Mouse (Mus musculus): ENCODE results near the gene H2al1h.
A peak's percentile ranks its signal among the peaks of the same experiment; 100 is the strongest.
"Not testable (repeated sequence)": the region's sequence is repeated elsewhere in the genome, so short reads cannot be mapped to it uniquely, and the experiment has no call there.

The H2al1h gene

DNA sequence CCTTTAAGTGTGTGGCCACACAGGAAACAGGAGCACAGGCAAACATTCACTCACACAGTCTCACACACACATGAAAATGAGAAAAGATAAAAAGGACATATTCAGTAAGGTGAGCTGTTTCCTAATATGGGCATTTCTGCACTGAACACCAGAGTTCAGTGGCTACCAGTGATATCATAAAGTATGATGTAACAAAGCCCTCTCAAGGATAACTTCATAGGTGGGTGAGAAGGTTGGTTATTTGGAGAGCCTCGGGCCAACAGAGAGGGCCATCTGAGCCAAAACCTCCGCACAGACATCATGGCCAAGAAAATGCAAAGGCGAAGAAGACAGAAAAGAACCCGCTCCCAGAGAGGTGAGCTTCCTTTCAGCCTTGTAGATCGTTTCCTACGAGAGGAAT, at the start of gene H2al1h:
H2al1h (plus strand) TSS at position 301 of the 400 bp plus-strand sequence.
- not testable (repeated sequence) for DNase-seq (ENCODE audit: low spot score)

DNA sequence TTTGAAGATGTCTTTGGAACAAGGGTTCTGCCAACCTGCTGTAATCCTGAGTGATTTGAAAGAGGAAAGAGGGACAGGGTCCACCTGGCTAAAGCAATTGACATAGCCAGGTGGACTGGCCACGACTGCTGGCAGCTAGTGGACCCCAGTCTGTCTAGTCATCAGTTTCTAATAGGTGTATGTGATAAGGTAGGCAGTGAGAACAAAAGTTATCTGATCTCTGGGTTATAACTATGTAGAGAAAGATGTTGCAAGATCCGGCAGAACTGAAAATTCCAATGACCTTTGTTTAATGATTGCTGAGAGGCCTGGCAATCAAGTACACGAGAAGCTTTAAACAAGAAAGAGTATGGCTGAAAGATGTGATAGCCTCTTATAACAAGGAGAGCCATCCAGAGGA, 48.1 kb upstream of the H2al1h start:
- DNase-seq (ENCODE audit: low spot score): no peak

DNA sequence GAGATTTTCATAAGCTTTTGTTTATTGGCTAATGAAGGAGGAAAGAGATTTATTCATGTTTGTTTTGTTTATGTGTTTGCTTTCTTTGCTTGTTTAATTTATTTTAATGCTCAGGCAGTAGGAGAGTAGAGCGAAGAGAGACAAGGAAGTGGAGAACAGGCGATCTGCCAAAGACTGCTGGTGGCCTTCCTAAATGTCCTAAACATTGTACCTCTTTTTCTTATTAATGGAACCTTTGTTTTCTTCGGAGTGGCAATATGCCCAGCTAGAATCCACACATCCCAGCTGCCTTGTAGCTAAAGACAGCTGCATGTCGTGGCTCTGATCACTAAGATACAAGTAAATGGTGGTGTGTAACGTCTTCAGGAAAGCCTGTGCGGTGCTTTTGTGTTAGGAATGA, 44.2 kb upstream of the H2al1h start:
- no peak for DNase-seq (ENCODE audit: low spot score)

- no peak for DNase-seq (ENCODE audit: low spot score)
Observed at GRCm38 (mm10) chrX:11280741-11281140, 40.6 kb upstream of the H2al1h start.

DNA sequence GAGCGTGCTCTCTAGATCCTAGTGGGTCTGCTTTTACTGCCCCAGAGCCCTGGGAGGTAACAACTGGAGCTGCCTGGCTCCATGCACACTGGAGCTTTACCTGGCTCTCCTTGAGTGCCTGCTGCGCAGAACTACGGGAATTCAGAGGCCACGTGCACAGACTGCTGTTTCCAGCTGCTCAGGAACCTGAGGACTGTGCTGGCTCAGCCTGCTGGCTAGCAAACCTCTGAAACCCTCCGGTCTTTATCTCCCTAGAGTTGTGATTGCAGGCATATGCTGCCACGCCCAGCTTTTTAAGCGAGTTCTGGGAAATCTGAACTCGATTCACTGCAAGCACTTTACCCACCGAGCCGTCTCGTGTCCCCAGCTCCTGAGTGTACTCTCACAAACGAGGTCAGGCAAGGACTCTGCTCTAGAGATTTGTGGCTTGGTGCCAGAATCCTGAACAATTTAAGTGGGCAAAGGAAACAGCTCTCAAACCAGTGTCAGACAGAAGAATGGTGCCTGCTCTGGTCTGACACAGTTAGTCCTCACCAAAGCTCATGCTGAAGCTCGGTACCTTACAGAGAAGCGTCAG, 32.9 kb upstream of the H2al1h start:
- no peak for DNase-seq (ENCODE audit: low spot score)

DNA sequence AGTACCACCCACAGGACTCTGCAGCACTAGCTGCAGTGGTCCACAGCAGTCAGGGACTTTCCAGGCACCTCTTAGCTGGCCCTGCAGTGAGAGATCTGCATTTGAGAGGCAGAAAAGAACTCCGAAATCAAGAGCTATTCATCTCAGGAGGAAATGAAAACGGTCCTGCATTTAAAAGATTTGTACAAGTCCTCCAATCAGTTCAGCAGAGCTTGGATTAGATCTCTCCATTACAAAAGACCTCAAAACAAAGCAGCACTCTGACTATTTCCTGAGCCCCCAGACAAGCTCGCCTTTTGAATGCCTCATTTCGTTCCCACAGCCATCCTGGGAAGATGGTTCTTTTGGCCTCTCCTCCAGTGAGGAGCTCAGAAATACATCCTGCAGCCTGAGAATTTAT, 32.0 kb upstream of the H2al1h start:
- DNase-seq (ENCODE audit: low spot score): no peak

GRCm38 (mm10) chrX:11298957-11299356, 22.3 kb upstream of the H2al1h start, which contains the start of gene H2al1a:
H2al1a (plus strand) TSS chrX:11299257.
- DNase-seq (ENCODE audit: low spot score): not testable (repeated sequence)

DNA sequence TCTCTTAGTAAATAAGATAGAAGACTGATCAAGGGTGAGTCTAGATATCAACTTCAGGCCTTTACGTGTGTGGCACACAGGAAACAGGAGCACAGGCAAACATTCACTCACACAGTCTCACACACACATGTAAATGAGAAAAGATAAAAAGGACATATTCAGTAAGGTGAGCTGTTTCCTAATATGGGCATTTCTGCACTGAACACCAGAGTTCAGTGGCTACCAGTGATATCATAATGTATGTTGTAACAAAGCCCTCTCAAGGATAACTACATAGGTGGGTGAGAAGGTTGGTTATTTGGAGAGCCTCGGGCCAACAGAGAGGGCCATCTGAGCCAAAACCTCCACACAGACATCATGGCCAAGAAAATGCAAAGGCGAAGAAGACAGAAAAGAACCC, 19.2 kb upstream of the H2al1h start, which contains the start of gene H2al1b:
H2al1b (plus strand) TSS at position 301 of the 400 bp plus-strand sequence.
- not testable (repeated sequence) for DNase-seq (ENCODE audit: low spot score)

DNA sequence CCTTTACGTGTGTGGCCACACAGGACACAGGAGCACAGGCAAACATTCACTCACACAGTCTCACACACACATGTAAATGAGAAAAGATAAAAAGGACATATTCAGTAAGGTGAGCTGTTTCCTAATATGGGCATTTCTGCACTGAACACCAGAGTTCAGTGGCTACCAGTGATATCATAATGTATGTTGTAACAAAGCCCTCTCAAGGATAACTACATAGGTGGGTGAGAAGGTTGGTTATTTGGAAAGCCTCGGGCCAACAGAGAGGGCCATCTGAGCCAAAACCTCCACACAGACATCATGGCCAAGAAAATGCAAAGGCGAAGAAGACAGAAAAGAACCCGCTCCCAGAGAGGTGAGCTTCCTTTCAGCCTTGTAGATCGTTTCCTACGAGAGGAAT, 15.9 kb upstream of the H2al1h start, which contains the start of gene H2al1c:
H2al1c (plus strand) TSS at position 301 of the 400 bp plus-strand sequence.
- DNase-seq (ENCODE audit: low spot score): not testable (repeated sequence)

- not testable (repeated sequence) for DNase-seq (ENCODE audit: low spot score)
Observed at GRCm38 (mm10) chrX:11308524-11308923, 12.8 kb upstream of the H2al1h start, which contains the start of gene H2al1d. H2al1d (plus strand) TSS chrX:11308824.

GRCm38 (mm10) chrX:11311634-11312033, 9.7 kb upstream of the H2al1h start, which contains the start of gene H2al1e:
H2al1e (plus strand) TSS chrX:11311934.
- DNase-seq (ENCODE audit: low spot score): not testable (repeated sequence)

- not testable (repeated sequence) for DNase-seq (ENCODE audit: low spot score)
Observed at GRCm38 (mm10) chrX:11314858-11315257, 6.4 kb upstream of the H2al1h start, which contains the start of gene H2al1f. H2al1f (plus strand) TSS chrX:11315158.

- DNase-seq (ENCODE audit: low spot score): not testable (repeated sequence)
Observed at GRCm38 (mm10) chrX:11317956-11318355, 3.3 kb upstream of the H2al1h start, which contains the start of gene H2al1g. H2al1g (plus strand) TSS chrX:11318256.

DNA sequence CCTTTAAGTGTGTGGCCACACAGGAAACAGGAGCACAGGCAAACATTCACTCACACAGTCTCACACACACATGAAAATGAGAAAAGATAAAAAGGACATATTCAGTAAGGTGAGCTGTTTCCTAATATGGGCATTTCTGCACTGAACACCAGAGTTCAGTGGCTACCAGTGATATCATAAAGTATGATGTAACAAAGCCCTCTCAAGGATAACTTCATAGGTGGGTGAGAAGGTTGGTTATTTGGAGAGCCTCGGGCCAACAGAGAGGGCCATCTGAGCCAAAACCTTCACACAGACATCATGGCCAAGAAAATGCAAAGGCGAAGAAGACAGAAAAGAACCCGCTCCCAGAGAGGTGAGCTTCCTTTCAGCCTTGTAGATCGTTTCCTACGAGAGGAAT, 3.1 kb downstream of the H2al1h start, which contains the start of gene H2al1i:
H2al1i (plus strand) TSS at position 301 of the 400 bp plus-strand sequence.
- DNase-seq (ENCODE audit: low spot score): not testable (repeated sequence)

DNA sequence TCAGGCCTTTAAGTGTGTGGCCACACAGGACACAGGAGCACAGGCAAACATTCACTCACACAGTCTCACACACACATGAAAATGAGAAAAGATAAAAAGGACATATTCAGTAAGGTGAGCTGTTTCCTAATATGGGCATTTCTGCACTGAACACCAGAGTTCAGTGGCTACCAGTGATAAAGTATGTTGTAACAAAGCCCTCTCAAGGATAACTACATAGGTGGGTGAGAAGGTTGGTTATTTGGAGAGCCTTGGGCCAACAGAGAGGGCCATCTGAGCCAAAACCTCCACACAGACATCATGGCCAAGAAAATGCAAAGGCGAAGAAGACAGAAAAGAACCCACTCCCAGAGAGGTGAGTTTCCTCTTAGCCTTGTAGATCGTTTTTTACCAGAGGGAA, 6.2 kb downstream of the H2al1h start, which contains the start of gene H2al1j:
H2al1j (plus strand) TSS at position 301 of the 400 bp plus-strand sequence.
- not testable (repeated sequence) for DNase-seq (ENCODE audit: low spot score)

GRCm38 (mm10) chrX:11345762-11346161, 24.5 kb downstream of the H2al1h start:
- peak; percentile 47 for DNase-seq (ENCODE audit: low spot score)

DNA sequence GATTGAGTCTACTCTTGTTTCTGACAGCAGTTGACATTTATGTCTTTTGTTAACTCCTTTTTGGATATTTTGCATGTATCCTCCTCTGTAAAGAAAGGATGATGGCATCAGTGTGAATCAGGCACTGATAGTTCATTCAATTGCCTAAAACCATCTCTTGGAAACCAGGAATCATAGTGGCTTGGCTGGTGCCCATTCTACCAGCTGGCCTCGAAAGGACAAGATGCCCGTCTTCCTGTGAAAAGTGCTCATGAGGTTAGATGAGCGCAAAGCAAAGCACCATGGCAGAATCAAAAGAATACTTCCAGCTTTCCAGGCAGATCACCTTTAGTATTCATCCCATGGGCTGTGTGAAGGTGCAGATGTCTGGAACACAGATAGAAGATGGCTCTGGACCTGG, 25.5 kb downstream of the H2al1h start:
- no peak for DNase-seq (ENCODE audit: low spot score)

DNA sequence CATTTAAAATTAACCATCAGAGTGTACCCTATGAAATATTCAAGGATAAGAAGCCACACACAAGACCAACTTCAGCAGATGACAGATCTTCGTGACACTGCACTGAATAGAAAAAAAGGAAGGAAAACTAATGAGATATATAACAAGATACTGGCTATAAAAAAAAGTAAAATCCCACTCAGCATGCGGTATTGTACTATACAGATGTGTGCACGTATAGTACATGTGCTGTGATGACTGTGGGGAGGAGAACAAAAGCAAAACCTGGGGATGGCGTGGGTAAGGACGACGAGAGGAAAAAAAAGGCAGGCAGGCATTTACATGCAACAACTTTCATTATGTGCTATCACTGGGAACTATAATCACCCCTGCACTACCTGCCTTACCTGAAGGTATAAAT, 39.5 kb downstream of the H2al1h start:
- no peak for DNase-seq (ENCODE audit: low spot score)

DNA sequence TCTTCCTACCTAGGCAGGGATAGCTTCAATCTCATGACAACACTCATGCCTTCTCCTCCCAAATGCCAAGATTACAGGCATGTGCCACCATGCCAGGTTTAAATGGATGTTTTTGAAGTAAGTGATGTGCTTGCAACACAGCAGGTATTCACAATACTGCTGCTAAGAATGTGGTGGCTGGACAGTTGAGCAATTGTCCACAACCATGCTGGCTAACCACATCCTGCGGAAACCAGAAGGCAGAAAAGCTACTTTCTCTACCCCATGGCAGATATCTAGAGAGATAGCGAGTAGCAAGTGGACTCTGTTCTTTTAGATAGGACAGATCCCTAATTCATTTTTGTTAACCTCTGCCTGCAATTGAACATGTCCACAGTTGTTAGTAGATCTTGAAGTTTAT, 40.0 kb downstream of the H2al1h start:
- DNase-seq (ENCODE audit: low spot score): no peak

DNA sequence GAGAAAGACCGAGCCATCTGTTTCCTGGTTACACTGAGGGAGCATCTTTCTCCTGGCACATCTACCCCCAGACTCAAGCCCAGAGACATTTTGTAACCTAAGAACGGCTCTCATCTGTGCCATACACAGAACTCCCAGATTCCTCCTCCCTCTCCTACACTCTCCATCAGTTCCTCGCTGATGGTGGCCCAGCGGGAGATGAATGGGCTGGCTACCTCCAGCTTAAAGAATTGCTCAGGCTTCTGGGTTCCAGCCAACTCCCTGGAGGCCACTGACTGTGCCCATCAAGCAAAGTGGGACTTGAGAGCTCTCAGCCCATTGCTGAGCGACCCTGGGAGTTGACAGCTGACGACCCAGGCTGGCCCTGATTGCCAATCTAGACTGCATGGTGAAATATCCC, 42.6 kb downstream of the H2al1h start:
- no peak for DNase-seq (ENCODE audit: low spot score)

GRCm38 (mm10) chrX:11365151-11365550, 43.9 kb downstream of the H2al1h start:
- DNase-seq (ENCODE audit: low spot score): peak; percentile 32
